Mouse (Mus musculus): ENCODE results near the gene Rgp1. TPM values are rescaled to one million over a fixed set of nuclear protein-coding genes. Genes with fewer than 3 reads are reported as not detected.

Rgp1 gene
- total and polyA plus RNA-seq, 3 experiments: 17.1 to 47.6 TPM; not detected in 1

DNA sequence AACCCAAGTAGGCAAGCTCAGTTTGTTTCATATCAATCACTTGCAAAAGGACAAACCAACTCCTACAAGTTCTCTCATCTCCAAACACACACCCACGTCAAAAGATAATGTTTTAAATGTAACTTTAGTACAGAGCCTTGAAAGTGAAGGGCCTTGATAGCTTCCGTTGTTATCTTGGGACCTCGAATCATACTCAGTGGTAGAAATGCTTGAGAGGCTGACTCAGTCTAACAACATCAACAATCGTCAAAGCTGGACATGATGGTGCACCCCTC, 15.0 kb upstream of the Rgp1 start:
- TF ChIP-seq SIN3A (IDR thresholded peaks at IDR 0.05; ENCODE audit: low read length): peak; percentile 62
- no peak for TF ChIP-seq UBTF (IDR thresholded peaks at IDR 0.05; ENCODE audit: borderline replicate concordance, insufficient read depth, low read depth, low read length)
- no peak for TF ChIP-seq ELF1 (IDR thresholded peaks at IDR 0.05; ENCODE audit: low read depth, low read length)
- TF ChIP-seq EP300 (IDR thresholded peaks at IDR 0.05; ENCODE audit: low read depth in 1 of 2, low read length in 2 of 2): peak; percentile 53 to 72; a peak in 3 of 4 replicates
- peak; percentile 75 for TF ChIP-seq GATA1 (IDR thresholded peaks at IDR 0.05; ENCODE audit: low read depth, low read length)
- TF ChIP-seq TAL1 (IDR thresholded peaks at IDR 0.05; ENCODE audit: low read length): no peak
- no peak for TF ChIP-seq MYC (IDR thresholded peaks at IDR 0.05; ENCODE audit: low read depth, low read length)
- TF ChIP-seq POLR2AphosphoS2 (IDR thresholded peaks at IDR 0.05; ENCODE audit: low read length): no peak
- TF ChIP-seq RCOR1 (IDR thresholded peaks at IDR 0.05; ENCODE audit: low read depth, low read length): peak; percentile 63
- TF ChIP-seq ZC3H11A (IDR thresholded peaks at IDR 0.05; ENCODE audit: low read depth, low read length): no peak
- TF ChIP-seq MYB (IDR thresholded peaks at IDR 0.05; ENCODE audit: low read depth, low read length): no peak
- peak overlapping the region; percentile 61 for H3K27ac ChIP-seq (ENCODE audit: control insufficient read depth, low read depth, low read length)
- DNase-seq (ENCODE audit: low read depth, low spot score): no peak
- H3K27me3 ChIP-seq (ENCODE audit: control insufficient read depth in 1 of 2, insufficient read depth in 2 of 2, low read length in 2 of 2): no peaks in the 10 kb centered on the region
- no peaks in the 10 kb centered on the region for H3K9me3 ChIP-seq (replicated peaks; ENCODE audit: insufficient read depth, low read length)
- peak overlapping the region; percentile 82; a peak in 3 of 4 replicates for H3K4me3 ChIP-seq (ENCODE audit: control insufficient read depth in 1 of 2, insufficient read depth in 1 of 2, low read depth in 2 of 2, low read length in 2 of 2)
- H3K4me1 ChIP-seq (ENCODE audit: control insufficient read depth in 1 of 2, insufficient read depth in 2 of 2, low read length in 2 of 2): peaks cover 19 to 34% of the 10 kb centered on the region in 2 experiments
- peaks cover 0 to 28% of the 10 kb centered on the region in 2 experiments; a peak in 2 of 4 replicates for H3K36me3 ChIP-seq (ENCODE audit: control insufficient read depth in 1 of 2, insufficient read depth in 2 of 2, low read length in 2 of 2)
- H3K9ac ChIP-seq (ENCODE audit: control insufficient read depth, low read depth, low read length, poor library complexity, severe bottlenecking): no peak overlapping the region; the same call in 1 of the 2 replicates
- H3K79me2 ChIP-seq (ENCODE audit: control insufficient read depth, insufficient read depth, low read length, poor library complexity): peaks cover 35% of the 10 kb centered on the region

DNA sequence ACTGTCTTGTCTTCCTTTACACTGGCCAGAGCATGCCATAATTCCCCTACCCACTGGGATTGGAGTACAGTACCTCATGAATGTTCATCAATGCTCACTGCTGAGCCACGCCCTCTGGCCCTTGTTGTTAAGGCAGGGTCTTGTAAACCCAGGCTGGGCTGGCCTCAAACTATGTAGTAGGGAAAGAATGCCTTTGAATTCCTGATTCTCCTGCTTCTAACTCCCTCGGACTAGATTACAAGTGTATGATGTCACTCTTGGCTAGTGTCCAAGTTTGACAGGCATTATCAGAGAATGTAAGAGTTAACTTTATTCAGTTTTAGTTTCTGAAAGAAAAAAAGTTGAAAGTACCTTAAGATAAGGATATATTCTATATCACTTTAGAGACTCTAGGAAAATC, 14.3 kb upstream of the Rgp1 start:
- Histone ChIP-seq H3K9ac (ENCODE audit: control insufficient read depth, low read depth, low read length, poor library complexity, severe bottlenecking) (no peak overlapping the region), H3K27me3 (ENCODE audit: control insufficient read depth in 1 of 2, insufficient read depth in 2 of 2, low read length in 2 of 2) (no peaks in the 10 kb centered on the region), H3K79me2 (ENCODE audit: control insufficient read depth, insufficient read depth, low read length, poor library complexity) (peaks cover 29% of the 10 kb centered on the region), H3K9me3 (replicated peaks; ENCODE audit: insufficient read depth, low read length) (no peaks in the 10 kb centered on the region), H3K36me3 (ENCODE audit: control insufficient read depth in 1 of 2, insufficient read depth in 2 of 2, low read length in 2 of 2) (peaks cover 0 to 21% of the 10 kb centered on the region in 2 experiments; a peak in 3 of 4 replicates), H3K4me1 (ENCODE audit: control insufficient read depth in 1 of 2, insufficient read depth in 2 of 2, low read length in 2 of 2) (peaks cover 13 to 27% of the 10 kb centered on the region in 2 experiments), H3K4me3 (ENCODE audit: control insufficient read depth in 1 of 2, insufficient read depth in 1 of 2, low read depth in 2 of 2, low read length in 2 of 2) (no peak overlapping the region), H3K27ac (ENCODE audit: control insufficient read depth, low read depth, low read length) (peak overlapping the region; percentile 61)
- TF ChIP-seq HCFC1 (IDR thresholded peaks at IDR 0.05; ENCODE audit: low read depth, low read length) (no peak), ETS1 (IDR thresholded peaks at IDR 0.05; ENCODE audit: low read depth, low read length) (peak; percentile 45; the same call in 1 of the 2 replicates), GATA1 (IDR thresholded peaks at IDR 0.05; ENCODE audit: low read depth, low read length) (peak; percentile 21; the same call in 1 of the 2 replicates)
- peak; percentile 55 for DNase-seq (ENCODE audit: low read depth, low spot score)

DNA sequence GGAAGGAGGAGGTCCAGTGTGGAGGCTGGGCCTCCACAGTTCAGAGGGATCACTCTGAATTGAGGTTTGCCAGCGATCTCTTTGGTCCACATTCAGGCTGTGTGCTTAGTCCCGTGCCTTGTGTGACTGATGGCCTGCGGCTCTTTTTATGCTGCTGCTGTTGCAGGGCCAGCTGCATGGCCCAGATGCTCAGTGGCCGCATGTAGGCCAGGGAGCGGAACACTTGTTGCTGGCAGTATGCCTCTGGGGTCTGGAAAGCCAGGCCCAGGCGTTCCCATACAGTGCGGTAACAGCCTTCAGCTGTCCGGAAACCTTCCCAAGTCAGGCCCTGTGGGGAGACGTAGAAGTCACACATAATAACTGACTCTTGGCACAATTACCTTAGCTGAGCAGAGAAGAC, 11.4 kb upstream of the Rgp1 start:
- no peak for TF ChIP-seq TBP (IDR thresholded peaks at IDR 0.05; ENCODE audit: low read depth, low read length)

More for the DNA sequence above, 11.4 kb upstream of the Rgp1 start:
- peaks cover 8 to 21% of the 10 kb centered on the region in 2 experiments for H3K4me1 ChIP-seq (ENCODE audit: control insufficient read depth in 1 of 2, insufficient read depth in 2 of 2, low read length in 2 of 2)
- no peak overlapping the region for H3K9ac ChIP-seq (ENCODE audit: control insufficient read depth, low read depth, low read length, poor library complexity, severe bottlenecking)
- no peaks in the 10 kb centered on the region for H3K27me3 ChIP-seq (ENCODE audit: control insufficient read depth in 1 of 2, insufficient read depth in 2 of 2, low read length in 2 of 2)
- H3K27ac ChIP-seq (ENCODE audit: control insufficient read depth, low read depth, low read length): no peak overlapping the region
- 0 out of 2 replicates have a peak, but pooled peaks cover 2% of the 10 kb centered on the region for H3K79me2 ChIP-seq (ENCODE audit: control insufficient read depth, insufficient read depth, low read length, poor library complexity)
- peaks cover 0 to 15% of the 10 kb centered on the region in 2 experiments; a peak in 3 of 4 replicates for H3K36me3 ChIP-seq (ENCODE audit: control insufficient read depth in 1 of 2, insufficient read depth in 2 of 2, low read length in 2 of 2)
- H3K9me3 ChIP-seq (replicated peaks; ENCODE audit: insufficient read depth, low read length): no peaks in the 10 kb centered on the region
- H3K4me3 ChIP-seq (ENCODE audit: control insufficient read depth in 1 of 2, insufficient read depth in 1 of 2, low read depth in 2 of 2, low read length in 2 of 2): no peak overlapping the region
- DNase-seq (ENCODE audit: low read depth, low spot score): no peak
